Mouse (Mus musculus) bone marrow, adult 2 months (tissue): Measurements from ENCODE around the gene Bag3.

Source experiments
- CTCF ChIP-seq: fragments of 200-500 bp; IDR thresholded peaks from 2 replicates; pipeline ENCODE4 v1.5.1; 2011; ENCODE audit warnings: low read length, control low read depth; ENCODE audit not compliant: control insufficient read depth, insufficient read depth
- POLR2A ChIP-seq: fragments of 200-500 bp; IDR thresholded peaks from 2 replicates; pipeline ENCODE4 v1.6.1; 2011; ENCODE audit warnings: low read depth, mild to moderate bottlenecking, control low read depth, low read length, borderline replicate concordance; ENCODE audit not compliant: control insufficient read depth

DNA sequence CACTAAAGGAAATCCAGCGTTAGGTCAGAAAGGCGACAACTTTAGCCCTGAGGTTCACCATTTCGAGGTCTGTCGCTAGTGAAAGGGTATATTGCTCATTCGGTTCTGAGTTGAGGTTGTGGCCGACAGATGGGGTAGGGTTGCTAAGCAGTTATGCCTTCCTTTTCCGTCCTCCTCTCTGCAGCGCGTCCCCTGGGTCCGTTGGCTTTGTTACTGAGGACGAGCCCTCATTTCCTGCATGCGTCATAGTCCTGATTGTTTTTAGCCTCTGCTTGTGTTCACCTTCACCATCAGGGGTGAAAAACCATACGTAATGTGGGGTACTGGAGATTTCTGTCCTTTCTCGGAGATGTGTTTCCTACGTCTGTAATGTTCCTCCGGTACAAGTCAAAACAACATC lies 17.3 kb downstream of the Bag3 start:
- no peak for TF ChIP-seq CTCF
- no peak for TF ChIP-seq POLR2A
